Mouse (Mus musculus) liver, adult 2 months (tissue): ENCODE data around the gene Eif4g3.

ENCODE experiments used
- CTCF ChIP-seq: fragments of 200-500 bp; IDR thresholded peaks from 2 replicates; pipeline ENCODE4 v1.5.1; 2011; ENCODE audit warnings: low read depth, low read length, control low read depth
- POLR2A ChIP-seq: fragments of 200-500 bp; IDR thresholded peaks from 2 replicates; pipeline ENCODE4 v1.6.1; 2011; ENCODE audit warnings: low read length, control low read depth; ENCODE audit not compliant: insufficient read depth; ENCODE audit errors: extremely low read depth

- TF ChIP-seq CTCF (no peak), POLR2A (no peak)
These were observed 86.4 kb downstream of the Eif4g3 start for GRCm38 (mm10) chr4:138079234-138079633.
